ENCODE assay signal across 8 mouse cellular contexts in the genomic region with DNA sequence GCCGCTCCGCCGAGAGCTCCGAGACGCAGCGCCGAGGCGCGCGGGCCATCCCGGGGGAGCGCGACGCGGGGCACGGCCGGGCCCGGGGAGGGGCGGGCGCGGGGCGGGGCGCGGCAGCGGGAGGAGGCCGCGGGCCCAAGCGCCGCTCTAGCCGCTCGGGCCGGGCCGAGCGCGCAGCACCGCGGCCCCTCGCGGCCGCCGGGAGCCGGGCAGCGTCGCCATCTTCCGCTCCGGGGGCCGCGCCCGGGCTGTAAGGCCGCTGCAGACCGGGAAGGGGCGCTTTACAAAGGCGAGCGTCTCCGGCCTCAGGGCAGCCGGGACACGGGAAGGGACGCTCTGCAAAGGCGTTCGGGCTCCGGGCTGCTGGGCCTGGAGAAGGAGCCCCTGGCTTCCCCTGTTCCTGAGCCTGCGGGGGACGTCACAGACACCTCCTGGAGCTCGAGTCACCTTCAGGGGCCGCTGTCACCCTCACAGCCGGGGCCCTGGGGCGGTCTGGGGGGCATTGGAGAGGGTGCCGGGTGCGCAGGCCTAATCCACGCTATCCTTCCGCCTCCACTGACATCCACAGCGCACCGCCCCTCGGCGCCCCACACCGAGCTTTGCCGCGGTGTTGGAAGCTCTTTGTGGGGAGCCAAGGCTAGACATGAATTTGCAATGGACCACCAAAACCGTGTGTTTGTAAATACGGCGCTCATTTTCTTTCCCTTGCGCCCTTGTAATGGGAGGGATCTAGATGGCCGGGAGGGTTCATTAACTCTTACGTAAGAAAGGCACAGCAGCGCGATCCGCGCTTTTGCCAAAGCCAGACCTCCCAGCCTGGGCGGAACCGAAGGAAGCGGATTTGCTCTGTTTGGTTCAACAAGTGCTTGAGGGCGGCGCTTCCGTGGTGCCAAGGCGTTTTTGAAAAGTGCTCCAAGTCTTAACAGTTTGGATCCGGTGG. TPM values are rescaled to one million over a fixed set of nuclear protein-coding genes. Genes with fewer than 3 reads are reported as not detected.
DNase-seq lines count a peak whose midpoint lies in the region; ATAC-seq and TF ChIP-seq lines count a peak whose summit lies in the region.

A gene (minus strand): TSS at position 149 of the 940 bp plus-strand sequence.

- H3K27ac ChIP-seq in forebrain, embryonic 12.5 days = peak within 1 kb of the TSS; percentile 95
- H3K27ac ChIP-seq in heart, embryonic 16.5 days (ENCODE audit: low read length) = peak within 1 kb of the TSS; percentile 99
- peak within 1 kb of the TSS; percentile 69 for H3K27ac ChIP-seq in liver, embryonic 14.5 days
- H3K27ac ChIP-seq in stomach, embryonic 15.5 days = peak within 1 kb of the TSS; percentile 99

- H3K27me3 ChIP-seq in forebrain, embryonic 12.5 days = peaks cover 16% of the 10 kb centered on the region; the same call in 1 of the 2 replicates
- H3K27me3 ChIP-seq in heart, embryonic 16.5 days (ENCODE audit: control insufficient read depth, insufficient read depth, low read length) = no peaks in the 10 kb centered on the region
- peaks cover 7% of the 10 kb centered on the region for H3K27me3 ChIP-seq in liver, embryonic 14.5 days (ENCODE audit: control insufficient read depth, insufficient read depth, low read length)
- H3K27me3 ChIP-seq in stomach, embryonic 15.5 days (replicated peaks) = no peaks in the 10 kb centered on the region

- TF ChIP-seq EP300 in liver, embryonic 14.5 days (IDR thresholded peaks at IDR 0.05; ENCODE audit: low read depth) = no peak

- peak within 1 kb of the TSS; percentile 77 for H3K9ac ChIP-seq in forebrain, embryonic 12.5 days
- H3K9ac ChIP-seq in heart, embryonic 16.5 days (ENCODE audit: low read length) = peak within 1 kb of the TSS; percentile 93
- peak within 1 kb of the TSS; percentile 72 for H3K9ac ChIP-seq in liver, embryonic 14.5 days (replicated peaks)
- peak within 1 kb of the TSS; percentile 72 for H3K9ac ChIP-seq in stomach, embryonic 15.5 days

- peak; percentile 82 for DNase-seq in CD4-positive, CD25-positive, alpha-beta regulatory T cell, adult 2 months (ENCODE audit: low read depth, low spot score)
- peak; percentile 70 for DNase-seq in c-Kit-positive CD71-positive TER-119-positive erythroid progenitor cells, embryonic 14.5 days (ENCODE audit: low spot score)
- DNase-seq in kidney, postnatal 36 days = peak; percentile 92 to 96
- DNase-seq in liver, embryonic 14.5 days (ENCODE audit: low read depth in 3 of 3, low spot score in 3 of 3) = peak; percentile 66 to 70 (median 70)
- DNase-seq in neural tube, embryonic 10.5 days (ENCODE audit: extremely low spot score, low spot score) = peak; percentile 85

- WGBS in forebrain, embryonic 12.5 days = under 1% methylated on average over 76 of the region's 96 CpGs
- under 1% methylated on average over 89 of the region's 96 CpGs for WGBS in heart, embryonic 16.5 days
- under 1% methylated on average over 87 of the region's 96 CpGs for WGBS in liver, embryonic 14.5 days (ENCODE audit: insufficient replicate concordance)
- WGBS in stomach, embryonic 15.5 days = under 1% methylated on average over 79 of the region's 96 CpGs

- TF ChIP-seq CTCF in liver, embryonic 14.5 days (IDR thresholded peaks at IDR 0.05; ENCODE audit: low read depth) = peak; percentile 30; the same call in 1 of the 2 replicates

- no peaks in the 10 kb centered on the region for H3K9me3 ChIP-seq in forebrain, embryonic 12.5 days
- no peaks in the 10 kb centered on the region for H3K9me3 ChIP-seq in heart, embryonic 16.5 days (replicated peaks; ENCODE audit: control insufficient read depth, low read length)
- H3K9me3 ChIP-seq in liver, embryonic 14.5 days (ENCODE audit: control insufficient read depth, low read length) = no peaks in the 10 kb centered on the region
- H3K9me3 ChIP-seq in stomach, embryonic 15.5 days = no peaks in the 10 kb centered on the region

- peak; percentile 80 for ATAC-seq in forebrain, embryonic 12.5 days (ENCODE audit: low FRiP score)
- peak; percentile 79 for ATAC-seq in heart, embryonic 16.5 days (replicated peaks; ENCODE audit: extremely low read depth, insufficient read depth, low FRiP score)
- peak; percentile 83 for ATAC-seq in liver, embryonic 14.5 days (ENCODE audit: insufficient read depth)
- peak; percentile 86 for ATAC-seq in stomach, embryonic 15.5 days (ENCODE audit: insufficient read depth, low FRiP score, low read depth)

- peaks cover 10% of the 10 kb centered on the region for H3K36me3 ChIP-seq in forebrain, embryonic 12.5 days (replicated peaks)
- H3K36me3 ChIP-seq in heart, embryonic 16.5 days (ENCODE audit: control insufficient read depth, insufficient read depth) = no peaks in the 10 kb centered on the region
- H3K36me3 ChIP-seq in liver, embryonic 14.5 days (replicated peaks; ENCODE audit: control insufficient read depth, insufficient read depth, low read depth) = no peaks in the 10 kb centered on the region
- H3K36me3 ChIP-seq in stomach, embryonic 15.5 days = no peaks in the 10 kb centered on the region

- H3K4me2 ChIP-seq in forebrain, embryonic 12.5 days = peak within 1 kb of the TSS; percentile 79
- peak within 1 kb of the TSS; percentile 92 for H3K4me2 ChIP-seq in heart, embryonic 16.5 days (ENCODE audit: low read depth, low read length)
- H3K4me2 ChIP-seq in liver, embryonic 14.5 days (ENCODE audit: low read depth) = peak within 1 kb of the TSS; percentile 73
- H3K4me2 ChIP-seq in stomach, embryonic 15.5 days = peak within 1 kb of the TSS; percentile 87

- peaks cover 18% of the 10 kb centered on the region for H3K4me1 ChIP-seq in forebrain, embryonic 12.5 days
- peaks cover 37% of the 10 kb centered on the region for H3K4me1 ChIP-seq in heart, embryonic 16.5 days (ENCODE audit: control insufficient read depth, insufficient read depth, low read length)
- peaks cover 0 to 11% of the 10 kb centered on the region in 2 experiments; a peak in 2 of 4 replicates for H3K4me1 ChIP-seq in liver, embryonic 14.5 days (replicated peaks; ENCODE audit: control insufficient read depth in 2 of 2, insufficient read depth in 2 of 2, low read length in 1 of 2)
- peaks cover 5% of the 10 kb centered on the region; the same call in 1 of the 2 replicates for H3K4me1 ChIP-seq in stomach, embryonic 15.5 days

- H3K4me3 ChIP-seq in forebrain, embryonic 12.5 days (replicated peaks) = peak within 1 kb of the TSS; percentile 79
- peak within 1 kb of the TSS; percentile 91 for H3K4me3 ChIP-seq in heart, embryonic 16.5 days (ENCODE audit: low read length)
- H3K4me3 ChIP-seq in liver, embryonic 14.5 days (ENCODE audit: insufficient read depth in 1 of 2, low read depth in 2 of 2, low read length in 2 of 2) = peak within 1 kb of the TSS; percentile 71 to 72
- peak within 1 kb of the TSS; percentile 75 for H3K4me3 ChIP-seq in stomach, embryonic 15.5 days (replicated peaks)

RNA-seq across cellular contexts. Expression of the gene that starts here (rescaled TPM):
- polyA plus RNA-seq in forebrain, embryonic 12.5 days (2016; fragmentation: Nextera tagmentation; extraction: Ambion mirVana) = 13.0 and 18.5 TPM in 2 replicates
- 17.8 and 30.0 TPM in 2 replicates for polyA plus RNA-seq in heart, embryonic 16.5 days (2015; fragmentation: Nextera tagmentation; extraction: Ambion mirVana)
- 3.0 and 3.1 TPM in 2 replicates for polyA plus RNA-seq in liver, embryonic 14.5 days (2012; rRNA removed)
- 2.1 and 3.2 TPM in 2 replicates for polyA plus RNA-seq in liver, embryonic 14.5 days (2014; fragmentation: Nextera tagmentation; extraction: Ambion mirVana)
- polyA plus RNA-seq in stomach, embryonic 15.5 days (2015; fragmentation: Nextera tagmentation; extraction: Ambion mirVana) = 16.9 and 17.9 TPM in 2 replicates

Comparison
In these comparisons a context has a peak if more than half of its experiments do, and no peak if none do; other contexts are left out.
1. Peak in every context shown above with its lines: DNase-seq, ATAC-seq, H3K4me3 ChIP-seq and H3K27ac ChIP-seq.